Mouse (Mus musculus): ENCODE data around the gene Slc26a11. TPM values are rescaled to one million over a fixed set of nuclear protein-coding genes. Genes with fewer than 3 reads are reported as not detected.
A peak's percentile ranks its signal among the peaks of the same experiment; 100 is the strongest.

Gene Slc26a11
- total RNA-seq (2021) = 1 to 10 TPM; 5.3 to 6.4 TPM

DNA sequence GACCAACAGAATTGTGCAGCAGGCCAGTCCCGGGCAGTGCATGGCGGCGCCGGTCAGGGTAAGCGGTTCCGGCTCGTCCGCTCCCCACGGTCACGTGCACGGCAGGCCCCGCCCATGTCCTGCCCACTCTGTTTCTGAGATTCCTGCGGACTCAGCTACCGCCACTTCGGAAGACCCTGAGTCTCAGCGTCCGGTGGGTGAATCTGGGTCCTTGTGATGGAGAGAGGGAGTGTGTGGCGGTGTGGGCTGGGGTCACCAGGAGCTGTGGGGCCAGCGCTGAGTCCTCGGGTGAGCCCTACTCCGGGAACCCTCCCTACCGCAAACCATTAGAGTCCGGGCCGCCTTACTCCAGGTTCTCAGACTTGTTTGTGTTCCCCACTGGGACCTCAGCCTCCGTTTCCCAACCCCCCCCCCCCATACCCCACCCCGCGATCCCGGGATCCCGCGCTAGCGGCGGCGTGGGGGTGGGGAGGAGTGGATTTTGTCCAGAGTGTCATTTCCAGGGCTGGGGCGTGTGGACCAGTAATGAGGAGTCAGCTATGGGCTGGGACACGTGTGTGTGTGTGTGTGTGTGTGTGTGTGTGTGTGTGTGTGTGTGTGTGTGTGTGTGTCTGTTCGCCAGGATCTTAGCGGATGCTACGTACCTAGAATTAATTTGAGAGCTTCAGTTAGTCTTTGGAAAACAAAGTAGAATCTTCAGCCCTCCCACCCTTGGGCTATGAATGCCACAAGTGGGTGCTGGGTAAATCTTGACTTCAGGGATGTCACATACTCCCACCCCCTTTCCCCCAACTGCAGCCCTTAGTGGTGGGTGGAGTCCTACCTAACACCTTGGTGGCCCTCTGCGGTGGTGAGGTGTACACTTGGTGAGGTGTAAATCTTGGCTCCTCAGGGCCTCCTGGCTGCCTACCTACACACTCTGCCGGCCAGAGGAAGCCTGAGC lies at the start of gene Slc26a11, which contains the start of gene Sgsh:
Gene Slc26a11 (plus strand): TSS at position 115 of the 943 bp plus-strand sequence.
Gene Sgsh (minus strand): TSS at position 94 of the 943 bp plus-strand sequence.
- DNase-seq (ENCODE audit: extremely low spot score in 1 of 2, low spot score in 1 of 2) = peak; percentile 64 to 69

DNA sequence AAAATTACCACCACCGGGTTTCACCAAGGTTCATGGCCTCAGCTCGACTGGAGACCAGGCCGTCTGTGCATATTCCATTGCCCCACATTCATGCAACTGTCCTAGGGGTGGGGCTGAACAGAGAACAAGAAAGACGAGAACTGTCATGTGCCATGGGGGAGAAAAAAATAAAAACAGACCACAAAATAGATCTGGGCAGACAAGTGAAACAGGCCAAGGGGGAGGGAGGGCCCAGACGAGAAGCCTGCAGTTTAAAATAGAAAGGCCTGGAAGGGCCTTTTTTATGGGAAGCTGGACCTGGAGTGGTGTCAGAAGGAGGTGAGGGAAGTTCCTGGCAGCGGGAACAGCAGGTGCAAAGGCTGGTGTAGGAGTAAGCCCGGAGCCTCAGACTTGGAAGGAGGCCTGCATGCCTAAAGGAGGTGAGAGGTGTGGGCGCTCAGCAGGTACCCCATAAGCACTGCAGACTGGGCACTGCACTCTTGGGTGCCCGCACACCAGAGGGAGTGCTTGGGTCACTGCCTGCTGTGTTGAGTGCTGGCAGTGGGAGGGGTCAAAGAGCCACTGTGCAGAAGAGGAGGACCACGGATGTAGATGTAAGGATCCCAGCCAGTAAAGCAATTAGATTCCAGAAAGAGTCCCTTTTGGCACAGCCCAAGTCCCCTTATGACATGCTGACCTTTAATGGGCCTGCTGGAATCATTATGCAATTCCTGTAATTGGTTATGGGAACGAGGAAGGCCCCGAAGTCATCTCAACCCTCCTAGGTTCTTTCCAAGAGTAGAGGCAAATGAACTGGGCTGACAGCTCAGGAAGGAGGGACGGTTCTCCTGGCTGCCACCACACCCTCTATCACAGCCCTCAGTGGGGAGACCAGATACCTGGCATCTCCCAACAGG lies 48.3 kb upstream of the Slc26a11 start:
- DNase-seq (ENCODE audit: extremely low spot score in 1 of 2, low spot score in 1 of 2) = no peak

DNA sequence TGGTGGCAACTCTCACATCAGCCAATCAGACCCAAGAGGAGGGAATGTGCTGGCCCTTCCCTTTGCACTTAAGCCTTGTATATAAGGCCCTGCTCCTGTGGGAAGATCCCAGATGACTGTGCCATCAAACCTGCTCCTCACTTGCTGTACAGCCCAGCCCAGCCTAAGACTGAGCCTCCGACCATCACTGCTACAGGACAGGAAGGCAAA lies 47.8 kb upstream of the Slc26a11 start, which contains the start of gene Card14:
Gene Card14 (plus strand): TSS at position 111 of the 210 bp plus-strand sequence.
- no peak for DNase-seq (ENCODE audit: extremely low spot score in 1 of 2, low spot score in 1 of 2)

DNA sequence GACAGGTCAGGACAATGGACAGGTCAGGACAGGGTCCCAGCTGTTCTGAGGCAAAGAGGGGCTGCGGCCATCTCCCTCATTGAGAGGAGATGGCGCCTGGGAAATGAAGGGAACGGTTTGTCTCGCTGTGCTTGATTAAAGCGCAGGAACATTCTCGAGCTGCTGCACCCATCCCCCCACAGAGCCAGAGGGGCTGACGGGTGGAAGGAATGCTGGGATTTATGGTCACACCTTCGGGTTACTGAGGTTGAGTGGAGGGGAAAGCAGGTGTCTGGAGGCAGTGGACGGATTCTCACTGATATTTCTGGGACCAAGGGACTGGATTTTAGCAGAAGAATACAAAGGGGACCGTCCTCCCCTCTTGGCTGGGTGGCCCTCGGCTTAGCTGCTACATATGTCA lies 47.4 kb upstream of the Slc26a11 start:
- DNase-seq (ENCODE audit: extremely low spot score in 1 of 2, low spot score in 1 of 2) = no peak

DNA sequence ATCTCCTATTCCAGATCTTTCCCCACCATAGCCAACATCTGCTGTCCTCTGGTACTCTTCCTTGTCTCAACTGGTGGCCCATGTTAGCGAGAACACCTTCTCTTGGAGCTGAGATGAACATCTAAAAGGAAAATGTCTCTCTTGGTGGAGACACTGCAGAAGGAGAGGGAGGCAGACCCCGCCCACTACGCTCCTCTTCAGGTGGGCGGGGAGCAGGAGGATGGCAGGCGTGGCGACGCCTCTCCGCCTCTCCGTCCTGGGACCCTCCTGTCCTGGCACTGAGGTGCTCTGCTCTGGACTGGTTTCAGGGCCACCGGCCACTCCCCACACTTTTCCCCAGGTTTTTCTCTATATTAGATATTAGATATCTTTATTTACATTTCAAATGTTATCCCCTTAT lies 44.7 kb upstream of the Slc26a11 start:
- no peak for DNase-seq (ENCODE audit: extremely low spot score in 1 of 2, low spot score in 1 of 2)

DNA sequence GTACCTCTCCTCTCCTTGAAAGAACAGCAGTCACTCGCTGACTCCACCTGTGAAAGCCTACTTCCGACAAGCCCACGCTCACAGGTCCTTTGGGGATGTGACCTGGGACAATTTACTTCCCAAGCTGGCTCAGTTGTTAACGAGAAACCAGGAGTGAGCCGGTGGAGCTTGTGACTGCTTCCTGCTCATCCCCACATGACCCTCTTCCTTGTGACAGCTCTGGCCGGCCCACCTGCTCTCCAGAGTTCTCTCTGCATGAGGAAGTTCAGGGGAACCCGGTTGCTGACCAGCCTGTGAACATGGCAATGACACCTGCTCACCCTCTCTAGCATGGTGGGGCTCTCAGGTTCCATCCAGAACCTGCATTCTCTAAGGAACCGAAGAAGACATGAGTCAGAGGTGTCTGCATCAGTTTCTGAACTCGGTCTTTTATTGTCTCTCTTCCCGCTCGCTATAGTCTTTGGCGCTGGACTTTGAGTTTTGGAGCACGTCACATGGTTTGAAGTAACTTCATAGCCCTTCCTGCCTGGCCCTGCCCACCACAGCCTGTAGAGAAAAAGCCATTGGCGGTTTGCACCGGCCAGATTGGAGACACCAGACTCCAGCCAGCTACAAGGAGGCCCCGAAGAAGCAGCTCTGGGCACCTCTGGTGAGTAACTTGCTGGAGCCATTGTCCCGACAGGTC lies 41.0 kb upstream of the Slc26a11 start:
- no peak for DNase-seq (ENCODE audit: extremely low spot score in 1 of 2, low spot score in 1 of 2)

DNA sequence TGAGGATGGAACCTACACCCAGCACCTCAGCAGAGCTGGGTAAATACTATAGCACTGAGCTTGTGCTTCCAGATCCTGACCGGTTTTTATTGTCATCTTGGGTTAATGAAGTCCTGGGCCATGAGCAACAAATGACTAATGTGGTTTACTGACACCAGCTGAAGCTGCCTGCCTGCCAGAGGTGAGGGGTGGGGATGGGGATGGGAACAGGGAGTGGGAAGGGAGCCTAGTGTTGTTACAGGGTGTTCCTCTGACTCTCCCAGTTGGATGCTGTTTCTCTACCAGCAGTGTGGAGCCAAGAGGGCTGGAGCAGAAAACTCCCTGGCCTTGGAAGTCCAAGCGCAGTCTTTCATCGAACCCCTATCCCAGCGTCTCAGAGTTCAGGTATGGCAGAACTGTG lies 38.6 kb upstream of the Slc26a11 start:
- no peak for DNase-seq (ENCODE audit: extremely low spot score in 1 of 2, low spot score in 1 of 2)

DNA sequence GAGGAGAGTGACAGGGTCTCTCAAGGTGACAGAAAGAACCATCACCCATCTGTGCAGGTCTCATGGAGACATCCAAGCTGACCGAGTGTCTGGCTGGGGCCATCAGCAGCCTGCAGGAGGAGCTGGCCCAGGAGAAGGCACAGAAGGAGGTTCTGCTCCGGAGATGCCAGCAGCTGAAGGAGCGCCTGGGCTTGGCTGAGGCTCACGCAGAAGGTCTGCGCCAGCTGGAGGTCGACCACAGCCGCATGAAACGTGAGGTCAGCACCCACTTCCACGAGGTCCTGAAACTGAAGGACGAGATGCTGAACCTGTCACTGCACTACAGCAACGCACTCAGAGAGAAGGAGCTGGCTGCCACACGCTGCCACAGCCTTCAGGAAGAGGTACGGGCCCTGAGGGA lies 32.8 kb upstream of the Slc26a11 start:
- DNase-seq (ENCODE audit: extremely low spot score in 1 of 2, low spot score in 1 of 2) = no peak

DNA sequence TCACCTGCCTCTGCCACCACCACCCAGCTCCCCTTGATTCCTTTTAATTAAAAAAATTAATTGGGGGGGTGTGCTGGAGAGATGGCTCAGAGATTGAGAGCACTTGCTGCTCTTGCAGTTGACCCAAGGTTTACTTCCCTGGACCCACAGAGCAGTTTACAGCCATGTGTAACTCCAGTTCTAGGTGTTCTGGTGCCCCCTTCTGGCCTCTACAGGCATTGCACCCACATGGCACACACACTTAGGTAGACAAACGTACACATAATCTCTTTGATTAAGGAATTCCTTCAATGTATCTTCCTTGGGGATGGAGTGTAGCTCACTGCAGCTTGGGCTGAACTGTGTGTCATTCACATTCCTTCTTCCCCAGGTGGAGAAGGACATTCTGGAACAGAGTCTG lies 30.3 kb upstream of the Slc26a11 start:
- DNase-seq (ENCODE audit: extremely low spot score in 1 of 2, low spot score in 1 of 2) = no peak

DNA sequence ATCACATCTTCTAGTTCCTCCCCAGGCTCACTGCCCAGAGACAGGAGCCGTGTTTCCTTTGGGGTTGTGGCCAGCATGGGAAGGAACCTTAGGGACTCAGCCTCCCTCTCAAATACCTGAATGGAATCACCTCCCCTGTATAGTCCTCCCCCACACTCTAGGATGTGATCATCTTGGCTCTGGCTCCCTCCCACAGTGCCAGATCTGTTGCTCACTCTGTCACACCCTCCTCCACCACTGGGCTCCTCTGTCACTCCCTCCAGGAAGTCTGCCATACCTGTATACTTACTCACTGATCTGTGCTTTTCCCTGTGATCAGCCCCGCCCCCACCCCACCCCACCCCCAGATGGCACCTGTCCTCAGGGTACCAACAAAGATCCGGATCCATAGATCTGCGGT lies 24.8 kb upstream of the Slc26a11 start:
- no peak for DNase-seq (ENCODE audit: extremely low spot score in 1 of 2, low spot score in 1 of 2)

DNA sequence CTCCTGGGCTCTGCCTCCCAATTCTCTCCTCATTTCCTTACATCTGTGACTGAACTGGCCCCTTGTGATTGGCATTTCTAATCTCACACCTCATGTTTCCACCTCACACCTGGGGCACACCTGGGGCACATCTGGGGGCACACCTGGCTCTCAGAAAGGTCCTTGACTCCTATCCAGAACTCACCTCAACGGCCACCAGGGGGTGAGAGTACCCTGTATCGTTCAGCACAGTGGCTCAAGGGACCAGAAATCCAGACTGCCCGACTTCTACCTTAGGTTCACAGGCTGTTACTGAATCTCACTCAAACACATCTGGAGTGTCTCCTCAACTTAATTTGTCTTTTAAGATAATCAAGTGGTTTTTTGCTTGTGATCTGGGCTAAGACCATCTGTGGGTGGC lies 23.4 kb upstream of the Slc26a11 start:
- DNase-seq (ENCODE audit: extremely low spot score in 1 of 2, low spot score in 1 of 2) = no peak

DNA sequence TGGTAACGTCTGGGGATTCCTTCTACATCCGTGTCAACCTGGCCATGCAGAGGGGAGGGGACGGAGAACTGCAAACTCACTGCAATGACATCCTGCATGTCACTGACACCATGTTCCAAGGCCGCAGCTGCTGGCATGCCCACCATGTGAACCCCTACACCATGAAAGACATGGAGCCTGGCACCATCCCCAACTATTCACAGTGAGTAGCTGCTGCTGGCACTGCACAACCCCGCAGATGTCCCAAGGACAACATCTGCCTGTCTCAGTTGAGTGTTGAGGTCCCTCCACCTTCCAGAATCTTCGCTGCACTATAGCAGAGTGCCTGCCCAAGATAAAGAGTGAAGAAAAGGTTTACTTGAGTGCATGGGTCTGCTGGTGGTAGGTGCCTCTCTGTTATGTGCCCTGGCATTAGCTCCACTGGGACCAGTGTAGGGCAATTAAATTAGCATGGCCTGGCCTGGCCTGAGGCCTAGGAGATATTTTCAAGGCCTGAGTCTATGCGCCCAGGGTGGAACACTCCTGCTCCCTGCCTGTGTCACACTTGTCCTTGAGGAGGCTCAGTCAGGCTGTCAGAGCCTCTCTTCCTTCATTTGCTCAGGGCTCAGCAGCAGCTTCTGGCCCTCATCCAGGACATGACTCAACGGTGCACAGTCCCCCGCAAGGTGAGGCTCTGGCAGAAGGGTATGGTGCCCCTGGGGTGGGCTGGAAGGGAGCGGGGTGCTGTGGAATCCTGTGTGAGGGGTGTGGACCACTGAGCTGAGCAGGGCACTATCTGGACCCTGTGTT lies 16.9 kb upstream of the Slc26a11 start:
- no peak for DNase-seq (ENCODE audit: extremely low spot score in 1 of 2, low spot score in 1 of 2)

DNA sequence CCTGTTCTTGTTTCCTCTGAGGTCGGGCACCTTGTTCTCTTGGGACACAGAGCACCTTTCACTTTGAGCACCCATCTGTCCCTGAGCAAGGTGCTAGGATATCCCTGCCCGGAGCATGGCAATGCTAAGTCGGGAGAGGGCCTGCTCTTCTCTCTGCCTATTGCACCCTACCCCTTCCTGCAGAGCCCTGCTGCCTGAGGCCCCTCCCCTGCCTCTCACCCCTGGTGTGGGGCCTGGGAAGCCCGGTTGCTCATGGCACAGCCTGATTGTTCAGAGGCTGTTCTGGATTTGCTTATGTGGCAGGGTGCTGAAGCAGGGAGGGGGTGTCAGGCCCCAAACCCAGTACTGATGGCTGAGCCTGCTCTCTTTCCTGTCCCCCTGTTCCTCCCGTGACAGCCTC lies 16.2 kb upstream of the Slc26a11 start:
- no peak for DNase-seq (ENCODE audit: extremely low spot score in 1 of 2, low spot score in 1 of 2)

DNA sequence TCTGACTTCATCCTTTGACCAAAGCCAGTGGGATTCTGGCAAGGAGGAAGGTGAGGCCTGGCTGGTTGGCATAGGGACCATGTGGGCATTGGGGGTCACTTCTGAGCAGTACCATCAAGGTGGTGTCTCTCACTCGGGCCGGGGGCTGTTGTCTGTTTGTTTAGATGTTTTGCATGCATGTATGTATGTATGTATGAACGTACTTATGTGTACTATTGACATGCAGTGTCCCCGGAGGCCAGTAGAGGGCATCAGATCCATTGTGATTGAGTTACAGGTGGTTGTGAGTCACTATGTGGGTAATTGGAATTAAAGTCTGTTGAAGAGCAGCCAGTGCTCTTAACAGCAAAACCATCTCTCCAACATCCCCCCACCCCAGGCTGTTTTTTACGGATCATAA lies 15.7 kb upstream of the Slc26a11 start:
- peak; percentile 54 to 80 for DNase-seq (ENCODE audit: extremely low spot score in 1 of 2, low spot score in 1 of 2)

DNA sequence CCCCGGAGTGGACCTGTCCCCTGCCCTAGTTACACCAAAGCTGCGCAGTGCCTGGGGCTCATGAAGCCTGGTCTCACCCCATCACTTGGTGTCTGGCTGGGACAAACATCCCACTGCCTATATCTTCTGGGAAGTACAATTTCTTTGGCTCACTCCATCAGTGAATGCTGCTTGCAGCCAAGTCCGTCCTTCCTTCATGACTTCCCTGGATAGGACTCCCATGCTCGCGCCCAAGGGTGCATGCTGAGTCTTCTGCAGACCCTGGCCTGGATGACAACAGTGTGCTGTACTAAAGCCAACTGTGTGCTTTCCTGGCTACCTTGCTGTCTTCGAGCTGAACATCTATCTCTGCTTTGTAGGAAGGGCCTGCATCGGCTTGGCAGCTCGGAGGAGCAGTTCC lies 11.2 kb upstream of the Slc26a11 start:
- DNase-seq (ENCODE audit: extremely low spot score in 1 of 2, low spot score in 1 of 2) = no peak

DNA sequence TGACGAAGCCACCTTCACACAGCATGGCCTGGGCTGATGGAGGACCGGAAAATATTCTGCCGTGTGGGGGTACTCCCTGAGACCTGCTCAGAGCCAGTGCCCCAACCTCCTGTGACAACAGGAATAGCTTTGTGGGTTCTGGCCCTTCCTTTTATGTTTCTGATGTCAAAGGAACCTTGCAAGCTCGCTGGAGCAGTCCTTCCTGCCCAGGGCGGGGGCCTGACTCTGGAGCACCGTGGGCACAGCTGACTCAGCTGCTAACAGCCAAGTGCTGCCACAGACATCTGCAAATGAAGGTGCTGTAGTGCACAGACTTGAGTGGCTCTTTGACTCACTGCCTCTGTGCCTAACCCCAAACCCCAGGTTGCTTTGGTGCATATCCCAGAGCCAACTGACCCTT lies 10.5 kb upstream of the Slc26a11 start:
- no peak for DNase-seq (ENCODE audit: extremely low spot score in 1 of 2, low spot score in 1 of 2)

DNA sequence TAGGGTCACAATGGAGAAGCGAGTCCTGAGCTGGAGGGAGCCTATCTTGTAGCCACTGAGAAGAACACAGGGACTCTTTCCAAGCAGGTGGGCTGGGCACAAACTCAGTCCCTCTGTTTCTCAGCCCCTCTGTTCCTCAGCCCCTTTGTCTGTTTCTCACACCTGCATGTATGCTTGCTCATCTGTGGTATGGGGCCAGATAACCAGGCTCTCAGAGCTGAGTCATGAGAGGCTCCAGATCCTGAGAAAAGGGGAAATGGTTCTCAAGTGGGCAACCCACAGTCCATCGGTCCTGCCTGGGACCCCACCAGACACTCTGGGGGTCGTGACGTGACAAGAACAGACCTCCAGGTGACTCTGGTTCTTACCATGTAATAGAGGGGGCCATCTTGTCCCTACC lies 8.2 kb upstream of the Slc26a11 start:
- no peak for DNase-seq (ENCODE audit: extremely low spot score in 1 of 2, low spot score in 1 of 2)

DNA sequence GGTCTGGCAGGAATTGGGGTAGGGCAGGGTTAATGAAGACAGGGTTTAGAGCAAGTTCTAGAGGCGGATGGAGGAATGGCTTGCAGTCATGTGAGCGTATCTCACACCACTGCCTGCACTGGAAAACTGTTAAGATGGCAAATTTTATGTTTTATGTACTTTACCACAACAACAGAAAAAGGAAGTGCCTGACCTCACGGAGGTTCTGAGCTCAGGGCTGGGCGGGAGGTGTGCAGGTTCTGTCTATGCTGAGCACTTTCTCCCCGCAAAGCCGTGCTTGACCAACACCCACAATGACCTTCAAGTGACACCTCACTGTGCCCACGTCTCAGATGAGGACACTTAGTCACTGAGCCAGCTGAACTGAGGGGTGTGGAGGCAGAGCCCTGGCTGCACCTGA lies 3.2 kb upstream of the Slc26a11 start:
- DNase-seq (ENCODE audit: extremely low spot score in 1 of 2, low spot score in 1 of 2) = no peak

DNA sequence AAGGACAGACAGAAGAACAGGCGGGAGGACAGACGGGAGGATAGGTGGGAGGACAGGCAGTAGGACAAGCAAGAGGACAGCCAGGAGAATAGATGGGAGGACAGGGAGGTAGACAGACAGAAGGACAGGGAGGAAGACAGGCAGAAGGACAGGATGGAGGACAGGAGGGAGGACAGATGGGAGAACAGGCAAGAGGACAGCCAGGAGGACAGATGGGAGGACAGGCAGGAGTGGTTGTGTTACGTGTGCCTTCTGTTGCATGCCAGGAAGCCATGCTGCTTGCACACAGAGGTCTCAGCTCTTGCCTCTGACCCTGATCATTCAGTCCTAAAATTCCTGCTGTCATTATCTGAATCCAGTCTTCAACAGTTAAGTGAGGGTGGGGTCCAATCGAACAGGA lies 1.4 kb upstream of the Slc26a11 start:
- no peak for DNase-seq (ENCODE audit: extremely low spot score in 1 of 2, low spot score in 1 of 2)

DNA sequence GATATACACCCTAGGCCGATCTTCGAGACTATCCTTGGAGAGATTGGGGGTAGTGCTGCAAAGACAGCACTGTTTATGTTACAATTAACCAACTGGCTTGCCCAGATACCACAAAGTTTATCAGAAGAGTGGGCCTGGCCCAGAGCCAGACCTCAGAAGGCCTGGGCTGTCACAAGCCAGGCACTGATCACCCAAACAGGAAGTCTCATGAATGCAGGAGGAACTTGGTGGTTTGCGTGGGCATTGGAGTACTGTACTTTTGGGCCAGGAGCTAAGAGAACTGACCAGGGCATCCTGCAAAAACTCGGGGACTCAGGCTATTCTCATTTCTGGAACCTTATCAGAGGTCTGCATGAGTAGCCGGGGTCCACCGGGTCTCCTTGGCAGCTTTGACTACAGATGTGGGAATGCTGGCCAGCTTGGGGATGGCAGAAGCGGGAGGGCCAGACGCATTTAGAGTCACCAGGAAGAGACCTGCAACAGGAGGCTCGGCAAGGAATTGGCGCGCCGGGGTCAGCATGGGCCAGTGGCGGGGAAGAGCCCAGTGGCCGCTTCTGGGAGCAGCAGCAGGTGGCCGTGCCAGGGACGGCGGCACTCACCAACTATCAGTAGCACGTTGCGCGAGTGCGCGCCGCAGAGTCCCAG lies 437 bp upstream of the Slc26a11 start:
- no peak for DNase-seq (ENCODE audit: extremely low spot score in 1 of 2, low spot score in 1 of 2)
